Mouse (Mus musculus) limb, embryonic 12.5 days (tissue): ENCODE data around the gene Slc25a29. TPM values are rescaled to one million over a fixed set of nuclear protein-coding genes. Genes with fewer than 3 reads are reported as not detected.

Source experiments
- ATAC-seq: fragments of 200-750 bp; cut with Nextera tagmentation; 2 replicates; pipeline ENCODE4 v1.8.0; 2017; ENCODE audit warnings: low read depth, moderate TSS enrichment; ENCODE audit not compliant: insufficient number of reproducible peaks, insufficient read depth, low FRiP score, low TSS enrichment
- H3K27ac ChIP-seq: fragments of 300-500 bp; sonication (generic); 2 replicates; pipeline ENCODE4 v1.5.1; 2016; ENCODE audit warnings: mild to moderate bottlenecking, moderate library complexity
- H3K27me3 ChIP-seq: fragments of 300-500 bp; sonication (generic); 2 replicates; pipeline ENCODE4 v1.6.1; 2016; ENCODE audit warnings: mild to moderate bottlenecking, moderate library complexity
- H3K36me3 ChIP-seq: fragments of 300-500 bp; sonication (generic); 2 replicates; pipeline ENCODE4 v1.6.1; 2016; ENCODE audit warnings: mild to moderate bottlenecking, moderate library complexity
- H3K4me1 ChIP-seq: fragments of 300-500 bp; sonication (generic); replicated peaks from 2 replicates; pipeline ENCODE4 v1.6.1; 2016
- H3K4me2 ChIP-seq: fragments of 300-500 bp; sonication (generic); 2 replicates; pipeline ENCODE4 v1.6.1; 2016; ENCODE audit warnings: mild to moderate bottlenecking, moderate library complexity
- H3K4me3 ChIP-seq: fragments of 300-500 bp; sonication (generic); replicated peaks from 2 replicates; pipeline ENCODE4 v1.5.1; 2016; ENCODE audit warnings: mild to moderate bottlenecking
- H3K9ac ChIP-seq: fragments of 300-500 bp; sonication (generic); replicated peaks from 2 replicates; pipeline ENCODE4 v1.6.1; 2016; ENCODE audit warnings: mild to moderate bottlenecking, moderate library complexity
- H3K9me3 ChIP-seq: fragments of 300-500 bp; sonication (generic); 2 replicates; pipeline ENCODE4 v1.6.1; 2016; ENCODE audit warnings: mild to moderate bottlenecking, moderate library complexity
- WGBS: fragments of 180-500 bp; shearing (Covaris S2); methylation state at CpG from one replicate; pipeline ENCODE4 v1.1.7; 2016; 5-methylcytosine and 5-hydroxymethylcytosine counted together
- polyA plus RNA-seq: library from polyadenylated mRNA; unstranded; fragments of >200 nt; fragmentation: Nextera tagmentation; extraction: Ambion mirVana; gene quantifications from 2 replicates; pipeline ENCODE4 v1.2.1, GENCODE M21; 2016

The Slc25a29 gene
- polyA plus RNA-seq, 1 experiment from 2014 or later, result 15.2 TPM

GRCm38 (mm10) chr12:108794979-108795537, 40.6 kb downstream of the Slc25a29 start:
- peaks cover 35% of the 10 kb centered on the region for H3K4me1 ChIP-seq
- peak overlapping the region; percentile 80 for H3K4me2 ChIP-seq
- peak overlapping the region; percentile 99 for H3K4me3 ChIP-seq
- H3K27me3 ChIP-seq, result no peaks in the 10 kb centered on the region
- 30% methylated on average over 9 of the region's 9 CpGs for WGBS
- H3K36me3 ChIP-seq, result no peaks in the 10 kb centered on the region
- H3K9ac ChIP-seq, result peak overlapping the region; percentile 94
- no peak for ATAC-seq
- no peaks in the 10 kb centered on the region for H3K9me3 ChIP-seq
- peak overlapping the region; percentile 99 for H3K27ac ChIP-seq

- H3K4me3 ChIP-seq, result peak overlapping the region; percentile 99
- ATAC-seq, result peak; percentile 60
- H3K9me3 ChIP-seq, result no peaks in the 10 kb centered on the region
- H3K27me3 ChIP-seq, result no peaks in the 10 kb centered on the region
- peak overlapping the region; percentile 80 for H3K4me2 ChIP-seq
- peak overlapping the region; percentile 94 for H3K9ac ChIP-seq
- under 1% methylated on average over 79 of the region's 94 CpGs for WGBS
- no peaks in the 10 kb centered on the region for H3K36me3 ChIP-seq
- peak overlapping the region; percentile 99 for H3K27ac ChIP-seq
- H3K4me1 ChIP-seq, result peaks cover 31% of the 10 kb centered on the region
Observed at GRCm38 (mm10) chr12:108794078-108794711, 41.5 kb downstream of the Slc25a29 start.

GRCm38 (mm10) chr12:108793453-108793941, 42.2 kb downstream of the Slc25a29 start:
- Histone ChIP-seq H3K4me1 (peaks cover 31% of the 10 kb centered on the region), H3K27ac (peak overlapping the region; percentile 99), H3K36me3 (no peaks in the 10 kb centered on the region), H3K9ac (peak overlapping the region; percentile 94), H3K4me3 (peak overlapping the region; percentile 99), H3K4me2 (peak overlapping the region; percentile 80), H3K9me3 (no peaks in the 10 kb centered on the region), H3K27me3 (no peaks in the 10 kb centered on the region)
- under 1% methylated on average over 42 of the region's 71 CpGs for WGBS
- ATAC-seq, result no peak

- under 1% methylated on average over 98 of the region's 127 CpGs for WGBS
- Histone ChIP-seq H3K9me3 (no peaks in the 10 kb centered on the region), H3K4me1 (peaks cover 27% of the 10 kb centered on the region), H3K4me2 (peak within 1 kb of the TSS; percentile 80), H3K27me3 (no peaks in the 10 kb centered on the region), H3K36me3 (no peaks in the 10 kb centered on the region), H3K27ac (peak within 1 kb of the TSS; percentile 99), H3K4me3 (peak within 1 kb of the TSS; percentile 99), H3K9ac (peak within 1 kb of the TSS; percentile 94)
- ATAC-seq, result peak; percentile 93
Observed at GRCm38 (mm10) chr12:108792546-108793452, 42.9 kb downstream of the Slc25a29 start, which contains the start of gene Yy1. Gene Yy1, plus strand, starts transcription at chr12:108792973.

- Histone ChIP-seq H3K9ac (peak overlapping the region; percentile 94), H3K4me1 (peaks cover 25% of the 10 kb centered on the region), H3K9me3 (no peaks in the 10 kb centered on the region), H3K27ac (peak overlapping the region; percentile 96), H3K4me2 (peak overlapping the region; percentile 80), H3K4me3 (peak overlapping the region; percentile 99), H3K36me3 (no peaks in the 10 kb centered on the region), H3K27me3 (no peaks in the 10 kb centered on the region)
- under 1% methylated on average over 52 of the region's 52 CpGs for WGBS
- peak; percentile 34; the same call in 1 of the 2 replicates for ATAC-seq
Observed at GRCm38 (mm10) chr12:108792152-108792545, 43.5 kb downstream of the Slc25a29 start.

GRCm38 (mm10) chr12:108787329-108787728, 48.4 kb downstream of the Slc25a29 start:
- peaks cover 11% of the 10 kb centered on the region; the same call in 1 of the 2 replicates for H3K4me1 ChIP-seq
- H3K4me3 ChIP-seq, result no peak overlapping the region
- H3K9me3 ChIP-seq, result peaks cover 14% of the 10 kb centered on the region; the same call in 1 of the 2 replicates
- H3K36me3 ChIP-seq, result peaks cover 13% of the 10 kb centered on the region
- H3K9ac ChIP-seq, result no peak overlapping the region
- H3K27ac ChIP-seq, result no peak overlapping the region
- WGBS, result 94% methylated on average over 2 of the region's 2 CpGs
- H3K4me2 ChIP-seq, result no peak overlapping the region
- ATAC-seq, result no peak
- no peaks in the 10 kb centered on the region for H3K27me3 ChIP-seq

GRCm38 (mm10) chr12:108785161-108785560, 50.5 kb downstream of the Slc25a29 start:
- Histone ChIP-seq H3K9me3 (peaks cover 14% of the 10 kb centered on the region; the same call in 1 of the 2 replicates), H3K9ac (no peak overlapping the region), H3K27ac (no peak overlapping the region), H3K36me3 (peaks cover 25% of the 10 kb centered on the region), H3K4me2 (no peak overlapping the region), H3K27me3 (no peaks in the 10 kb centered on the region), H3K4me3 (no peak overlapping the region), H3K4me1 (no peaks in the 10 kb centered on the region)
- no peak for ATAC-seq
- 95% methylated on average over 4 of the region's 4 CpGs for WGBS

- H3K9ac ChIP-seq, result no peak overlapping the region
- H3K9me3 ChIP-seq, result peaks cover 31% of the 10 kb centered on the region; the same call in 1 of the 2 replicates
- no peaks in the 10 kb centered on the region for H3K4me1 ChIP-seq
- WGBS, result 94% methylated on average over 7 of the region's 7 CpGs
- peaks cover 49% of the 10 kb centered on the region for H3K36me3 ChIP-seq
- no peaks in the 10 kb centered on the region for H3K27me3 ChIP-seq
- no peak for ATAC-seq
- no peak overlapping the region for H3K27ac ChIP-seq
- H3K4me2 ChIP-seq, result no peak overlapping the region
- no peak overlapping the region for H3K4me3 ChIP-seq
Observed at GRCm38 (mm10) chr12:108780108-108780877, 55.4 kb downstream of the Slc25a29 start.
